In genomic region chr13:81314306-81315120, GRCm38 (mm10) we compare ENCODE assay signal across 9 mouse cellular contexts.
A peak's percentile ranks its signal among the peaks of the same experiment; 100 is the strongest.
DNase-seq lines count a peak whose midpoint lies in the region; ATAC-seq and TF ChIP-seq lines count a peak whose summit lies in the region.
"Had no signal": no experiment of that assay in that cellular context is flagged by ENCODE, and none has a peak within 500 bp of the region (broad histone marks: within the 10 kb centered on the region; RNA-seq: fewer than 3 reads in every experiment).

No protein-coding gene starts in this region.

- TF ChIP-seq EP300 in liver, embryonic 14.5 days (IDR thresholded peaks at IDR 0.05; ENCODE audit: low read depth), result no peak

- 56% methylated on average over 7 of the region's 7 CpGs for WGBS in liver, embryonic 14.5 days (ENCODE audit: insufficient replicate concordance)
- 71% methylated on average over 7 of the region's 7 CpGs for WGBS in liver, embryonic 11.5 days
- WGBS in hindbrain, postnatal 0 days, result 66% methylated on average over 7 of the region's 7 CpGs
- 65% methylated on average over 7 of the region's 7 CpGs for WGBS in midbrain, embryonic 16.5 days

- no peaks in the 10 kb centered on the region for H3K27me3 ChIP-seq in liver, embryonic 14.5 days (ENCODE audit: control insufficient read depth, insufficient read depth, low read length)
- H3K27me3 ChIP-seq in liver, embryonic 11.5 days (replicated peaks; ENCODE audit: control insufficient read depth, insufficient read depth, low read length), result no peaks in the 10 kb centered on the region
- H3K27me3 ChIP-seq in hindbrain, postnatal 0 days (ENCODE audit: insufficient read depth, low read length), result no peaks in the 10 kb centered on the region
- no peaks in the 10 kb centered on the region for H3K27me3 ChIP-seq in midbrain, embryonic 16.5 days (ENCODE audit: control insufficient read depth, insufficient read depth, low read depth, low read length)

- DNase-seq in adrenal gland, adult (ENCODE audit: inconsistent age in 2 of 2, low spot score in 1 of 2), result peak; percentile 29 to 87
- DNase-seq in adrenal gland, adult 18-20 months (ENCODE audit: low spot score in 2 of 2), result no peak
- DNase-seq in liver, embryonic 14.5 days (ENCODE audit: low read depth in 3 of 3, low spot score in 3 of 3), result no peak
- DNase-seq in liver, embryonic 11.5 days (ENCODE audit: low spot score), result no peak
- DNase-seq in hindbrain, postnatal 0 days (ENCODE audit: low spot score), result peak; percentile 80
- DNase-seq in yolk sac, embryonic 10.5 days (ENCODE audit: low spot score), result no peak
- no peak for DNase-seq in testis, postnatal 14 days (ENCODE audit: low spot score)

- no peak overlapping the region for H3K4me2 ChIP-seq in liver, embryonic 14.5 days (ENCODE audit: low read depth)
- no peak overlapping the region for H3K4me2 ChIP-seq in liver, embryonic 11.5 days
- H3K4me2 ChIP-seq in hindbrain, postnatal 0 days (ENCODE audit: low read depth, low read length), result no peak overlapping the region
- no peak overlapping the region for H3K4me2 ChIP-seq in midbrain, embryonic 16.5 days (ENCODE audit: low read length)

- no peak overlapping the region for H3K4me3 ChIP-seq in liver, embryonic 14.5 days (ENCODE audit: insufficient read depth in 1 of 2, low read depth in 2 of 2, low read length in 2 of 2)
- H3K4me3 ChIP-seq in liver, embryonic 11.5 days (ENCODE audit: low read depth, low read length), result no peak overlapping the region
- H3K4me3 ChIP-seq in hindbrain, postnatal 0 days (ENCODE audit: low read length), result no peak overlapping the region
- no peak overlapping the region for H3K4me3 ChIP-seq in midbrain, embryonic 16.5 days (ENCODE audit: low read depth, low read length)
- H3K4me3 ChIP-seq: myocyte had no signal

- H3K4me1 ChIP-seq in liver, embryonic 14.5 days (replicated peaks; ENCODE audit: control insufficient read depth in 2 of 2, insufficient read depth in 2 of 2, low read length in 1 of 2), result no peaks in the 10 kb centered on the region
- no peaks in the 10 kb centered on the region for H3K4me1 ChIP-seq in liver, embryonic 11.5 days (replicated peaks; ENCODE audit: control insufficient read depth, insufficient read depth, low read length)
- H3K4me1 ChIP-seq in hindbrain, postnatal 0 days (ENCODE audit: insufficient read depth, low read length), result no peaks in the 10 kb centered on the region
- H3K4me1 ChIP-seq in midbrain, embryonic 16.5 days (ENCODE audit: control insufficient read depth, insufficient read depth, low read length), result no peaks in the 10 kb centered on the region

- no peaks in the 10 kb centered on the region for H3K36me3 ChIP-seq in liver, embryonic 14.5 days (replicated peaks; ENCODE audit: control insufficient read depth, insufficient read depth, low read depth)
- no peaks in the 10 kb centered on the region for H3K36me3 ChIP-seq in liver, embryonic 11.5 days (ENCODE audit: control insufficient read depth, insufficient read depth, low read length)
- no peaks in the 10 kb centered on the region for H3K36me3 ChIP-seq in hindbrain, postnatal 0 days (ENCODE audit: insufficient read depth, low read length)
- no peaks in the 10 kb centered on the region for H3K36me3 ChIP-seq in midbrain, embryonic 16.5 days (ENCODE audit: control insufficient read depth, insufficient read depth, low read length)

- H3K9ac ChIP-seq in liver, embryonic 14.5 days (replicated peaks), result no peak overlapping the region
- no peak overlapping the region for H3K9ac ChIP-seq in liver, embryonic 11.5 days (ENCODE audit: low read depth, low read length)
- no peak overlapping the region for H3K9ac ChIP-seq in hindbrain, postnatal 0 days (replicated peaks; ENCODE audit: low read length)
- H3K9ac ChIP-seq in midbrain, embryonic 16.5 days (ENCODE audit: low read depth, low read length), result no peak overlapping the region

- no peak for ATAC-seq in liver, embryonic 14.5 days (ENCODE audit: insufficient read depth)
- ATAC-seq in liver, embryonic 11.5 days (replicated peaks; ENCODE audit: low FRiP score), result no peak
- ATAC-seq in hindbrain, postnatal 0 days, result peak; percentile 88
- ATAC-seq in midbrain, embryonic 16.5 days, result peak; percentile 88

- TF ChIP-seq CTCF in liver, embryonic 14.5 days (IDR thresholded peaks at IDR 0.05; ENCODE audit: low read depth), result 0 out of 2 replicates have a peak, but pooled peaks have one; percentile 10
- TF ChIP-seq CTCF in hindbrain, postnatal 0 days (IDR thresholded peaks at IDR 0.05; ENCODE audit: low read depth), result peak; percentile 77

- no peaks in the 10 kb centered on the region for H3K9me3 ChIP-seq in liver, embryonic 14.5 days (ENCODE audit: control insufficient read depth, low read length)
- H3K9me3 ChIP-seq in liver, embryonic 11.5 days (ENCODE audit: control insufficient read depth, low read length), result no peaks in the 10 kb centered on the region
- H3K9me3 ChIP-seq in hindbrain, postnatal 0 days (ENCODE audit: low read length), result no peaks in the 10 kb centered on the region
- H3K9me3 ChIP-seq in midbrain, embryonic 16.5 days (replicated peaks; ENCODE audit: control insufficient read depth, low read length, poor library complexity, severe bottlenecking), result no peaks in the 10 kb centered on the region

- H3K27ac ChIP-seq in liver, embryonic 14.5 days, result no peak overlapping the region
- H3K27ac ChIP-seq in liver, embryonic 11.5 days (ENCODE audit: low read depth, low read length), result no peak overlapping the region
- H3K27ac ChIP-seq in hindbrain, postnatal 0 days, result no peak overlapping the region
- no peak overlapping the region for H3K27ac ChIP-seq in midbrain, embryonic 16.5 days (ENCODE audit: low read length)

Comparison
In these comparisons a context has a peak if more than half of its experiments do, and no peak if none do; other contexts are left out.
1. DNase-seq: peak in adrenal gland, adult (2 of 2) and hindbrain, postnatal 0 days (single experiment); none in adrenal gland, adult 18-20 months (0 of 2), liver, embryonic 14.5 days (0 of 3), liver, embryonic 11.5 days (single experiment), yolk sac, embryonic 10.5 days (single experiment) and testis, postnatal 14 days (single experiment).
2. ATAC-seq: peak in hindbrain, postnatal 0 days (single experiment) and midbrain, embryonic 16.5 days (single experiment); none in liver, embryonic 14.5 days (single experiment) and liver, embryonic 11.5 days (single experiment).